Mouse (Mus musculus): ENCODE data around the gene Camkk1.

Gene Camkk1

GRCm38 (mm10) chr11:73049335-73049734, 30.5 kb downstream of the Camkk1 start:
- in situ Hi-C loops (cut with MseI, MboI): no loop called here

- in situ Hi-C loops (cut with MseI, MboI): no loop called here
Measured at GRCm38 (mm10) chr11:73052795-73053194, 34.0 kb downstream of the Camkk1 start.

GRCm38 (mm10) chr11:73057701-73058100, 38.9 kb downstream of the Camkk1 start:
- in situ Hi-C loops (cut with MseI, MboI): no loop called here

GRCm38 (mm10) chr11:73059630-73060029, 40.8 kb downstream of the Camkk1 start:
- in situ Hi-C loops (cut with MseI, MboI): no loop called here

- in situ Hi-C loops (cut with MseI, MboI): no loop called here
Measured at GRCm38 (mm10) chr11:73061413-73061812, 42.6 kb downstream of the Camkk1 start.

- in situ Hi-C loops (cut with MseI, MboI): no loop called here
Measured at GRCm38 (mm10) chr11:73071839-73072238, 53.0 kb downstream of the Camkk1 start.

GRCm38 (mm10) chr11:73076295-73076694, 57.5 kb downstream of the Camkk1 start:
- in situ Hi-C loops (cut with MseI, MboI): no loop called here

- in situ Hi-C loops (cut with MseI, MboI): no loop called here
Measured at GRCm38 (mm10) chr11:73076733-73077132, 57.9 kb downstream of the Camkk1 start.

- in situ Hi-C loops (cut with MseI, MboI): no loop called here
Measured at GRCm38 (mm10) chr11:73077211-73077720, 58.5 kb downstream of the Camkk1 start.

GRCm38 (mm10) chr11:73078615-73079014, 59.8 kb downstream of the Camkk1 start:
- in situ Hi-C loops (cut with MseI, MboI): no loop called here

- in situ Hi-C loops (cut with MseI, MboI): no loop called here
Measured at GRCm38 (mm10) chr11:73080306-73080705, 61.5 kb downstream of the Camkk1 start.

- in situ Hi-C loops (cut with MseI, MboI): no loop called here
Measured at GRCm38 (mm10) chr11:73084303-73084702, 65.5 kb downstream of the Camkk1 start.

- in situ Hi-C loops (cut with MseI, MboI): no loop called here
Measured at GRCm38 (mm10) chr11:73084804-73085231, 66.0 kb downstream of the Camkk1 start.

- in situ Hi-C loops (cut with MseI, MboI): no loop called here
Measured at GRCm38 (mm10) chr11:73085391-73085790, 66.6 kb downstream of the Camkk1 start.

- in situ Hi-C loops (cut with MseI, MboI): no loop called here
Measured at GRCm38 (mm10) chr11:73087700-73088480, 69.1 kb downstream of the Camkk1 start.

GRCm38 (mm10) chr11:73090283-73090682, 71.5 kb downstream of the Camkk1 start, which contains the start of gene Itgae:
Itgae (plus strand) TSS chr11:73090583.
- in situ Hi-C loops (cut with MseI, MboI): no loop called here

- in situ Hi-C loops (cut with MseI, MboI): no loop called here
Measured at GRCm38 (mm10) chr11:73090826-73091225, 72.0 kb downstream of the Camkk1 start.
